Mouse (Mus musculus): Measurements from ENCODE around the gene Elf2.

GRCm38 (mm10) chr3:51213111-51213510, 127.4 kb downstream of the Elf2 start:
- TF ChIP-seq CTCF (IDR thresholded peaks at IDR 0.05; ENCODE audit: low read depth) (no peak), EP300 (IDR thresholded peaks at IDR 0.05; ENCODE audit: low read depth) (no peak)
